Mouse (Mus musculus) kidney, embryonic 14.5 days (tissue): ENCODE measurements around the gene Mcm10. TPM values are rescaled to one million over a fixed set of nuclear protein-coding genes. Genes with fewer than 3 reads are reported as not detected.

Source experiments
- ATAC-seq: fragments of 200-750 bp; cut with Nextera tagmentation; 2 replicates; pipeline ENCODE4 v1.8.0; 2017; ENCODE audit warnings: moderate number of reproducible peaks, mild to moderate bottlenecking, moderate TSS enrichment, moderate library complexity; ENCODE audit not compliant: low FRiP score, low TSS enrichment
- H3K27ac ChIP-seq: fragments of 300-500 bp; sonication (generic); 2 replicates; pipeline ENCODE4 v1.5.1; 2014; ENCODE audit warnings: low read depth, mild to moderate bottlenecking, low read length, moderate library complexity, mixed read lengths
- H3K27me3 ChIP-seq: fragments of 300-500 bp; sonication (generic); 2 replicates; pipeline ENCODE4 v1.6.1; 2014; ENCODE audit warnings: mild to moderate bottlenecking, low read length; ENCODE audit not compliant: control insufficient read depth, insufficient read depth
- H3K36me3 ChIP-seq: fragments of 300-500 bp; sonication (generic); 2 replicates; pipeline ENCODE4 v1.6.1; 2014; ENCODE audit warnings: low read length, mixed read lengths; ENCODE audit not compliant: control insufficient read depth, insufficient read depth
- H3K4me1 ChIP-seq: fragments of 300-500 bp; sonication (generic); 2 replicates; pipeline ENCODE4 v1.6.1; 2014; ENCODE audit warnings: low read length, mixed read lengths; ENCODE audit not compliant: control insufficient read depth, insufficient read depth
- H3K4me2 ChIP-seq: fragments of 300-500 bp; sonication (generic); replicated peaks from 2 replicates; pipeline ENCODE4 v1.6.1; 2014; ENCODE audit warnings: low read depth, mild to moderate bottlenecking, low read length
- H3K4me3 ChIP-seq: fragments of 300-500 bp; sonication (generic); 2 replicates; pipeline ENCODE4 v1.5.1; 2014; ENCODE audit warnings: mild to moderate bottlenecking, low read length
- H3K9ac ChIP-seq: fragments of 300-500 bp; sonication (generic); 2 replicates; pipeline ENCODE4 v1.6.1; 2014; ENCODE audit warnings: low read depth, mild to moderate bottlenecking, low read length, moderate library complexity
- H3K9me3 ChIP-seq: fragments of 300-500 bp; sonication (generic); 2 replicates; pipeline ENCODE4 v1.6.1; 2016; ENCODE audit warnings: low read length; ENCODE audit not compliant: control insufficient read depth
- WGBS: fragments of 180-500 bp; shearing (Covaris S2); extraction: QIAGEN DNeasy Blood & Tissue Kit; methylation state at CpG from one replicate; pipeline ENCODE4 v1.1.7; 2014; 5-methylcytosine and 5-hydroxymethylcytosine counted together
- polyA plus RNA-seq: library from polyadenylated mRNA; unstranded; fragments of >200 nt; fragmentation: Nextera tagmentation; extraction: Ambion mirVana; gene quantifications from 2 replicates; pipeline ENCODE4 v1.2.1, GENCODE M21; 2014

The Mcm10 gene
- polyA plus RNA-seq, 1 experiment from 2014 or later, result 46.4 TPM

DNA sequence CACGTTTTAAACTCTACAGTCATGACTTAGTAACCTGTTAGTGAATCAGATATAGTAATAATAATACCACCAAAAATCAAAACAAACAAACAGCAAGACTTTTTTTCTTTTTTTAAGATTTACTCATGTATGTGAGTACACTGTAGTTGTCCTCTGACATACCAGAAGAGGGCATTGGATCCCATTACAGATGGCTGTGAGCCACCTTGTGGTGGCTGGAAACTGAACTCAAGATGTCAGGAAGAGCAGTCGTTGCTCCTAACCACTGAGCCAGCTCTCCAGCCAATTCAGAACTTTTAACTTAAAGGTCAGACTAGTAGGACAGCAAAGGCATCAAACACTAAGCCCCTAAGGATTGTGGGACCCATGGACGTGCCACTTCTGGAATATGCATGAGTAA is 13.7 kb downstream of the Mcm10 start:
- Histone ChIP-seq H3K9ac (no peak overlapping the region), H3K27me3 (no peaks in the 10 kb centered on the region), H3K9me3 (no peaks in the 10 kb centered on the region), H3K4me1 (no peaks in the 10 kb centered on the region), H3K27ac (no peak overlapping the region), H3K36me3 (peaks cover 76% of the 10 kb centered on the region), H3K4me2 (no peak overlapping the region), H3K4me3 (no peak overlapping the region)
- no peak for ATAC-seq
- WGBS, result 79% methylated on average over 3 of the region's 3 CpGs

DNA sequence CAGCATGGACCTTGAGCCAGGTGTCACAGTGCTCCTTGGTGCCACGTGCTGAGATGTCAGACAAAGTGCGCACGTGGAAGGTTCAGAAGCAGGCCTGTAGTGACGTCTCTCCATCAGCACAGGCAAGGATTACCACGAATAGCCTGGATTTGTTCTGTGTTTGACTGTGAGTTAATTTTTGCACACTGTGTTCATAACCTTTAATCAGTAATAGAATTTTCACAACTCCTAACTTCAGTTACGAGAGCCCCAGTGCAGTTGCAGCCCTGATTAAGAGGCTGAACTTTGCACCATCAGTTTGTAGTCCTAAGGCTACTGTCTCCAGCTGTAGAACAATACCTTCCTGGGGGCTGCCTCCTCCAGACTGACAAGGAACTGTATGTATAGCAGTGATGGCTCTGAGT is 16.2 kb downstream of the Mcm10 start:
- Histone ChIP-seq H3K9me3 (no peaks in the 10 kb centered on the region), H3K4me2 (no peak overlapping the region), H3K9ac (no peak overlapping the region), H3K4me1 (no peaks in the 10 kb centered on the region), H3K27ac (no peak overlapping the region), H3K27me3 (no peaks in the 10 kb centered on the region), H3K4me3 (no peak overlapping the region), H3K36me3 (peaks cover 82% of the 10 kb centered on the region)
- no peak for ATAC-seq
- WGBS, result 93% methylated on average over 6 of the region's 6 CpGs

DNA sequence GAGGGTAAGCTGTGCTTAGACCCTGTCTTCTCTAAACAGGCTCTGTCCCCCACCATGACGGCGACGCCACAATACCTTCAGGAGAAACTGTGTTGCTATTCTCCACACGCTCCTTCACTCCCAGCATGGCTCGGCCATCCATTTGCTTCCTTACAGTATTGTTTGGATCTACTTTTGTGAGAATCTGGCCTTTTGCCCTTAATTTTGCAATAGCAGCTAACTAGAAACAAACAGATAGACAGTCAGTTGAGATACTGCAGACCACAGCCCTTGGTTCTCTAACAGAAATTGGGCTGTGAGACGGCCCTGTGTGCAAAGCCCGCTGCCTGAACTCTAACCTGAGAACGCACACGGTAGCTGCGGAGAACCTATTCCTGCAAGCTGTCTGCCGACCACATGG is 16.9 kb downstream of the Mcm10 start:
- no peak overlapping the region for H3K9ac ChIP-seq
- no peaks in the 10 kb centered on the region for H3K27me3 ChIP-seq
- no peak for ATAC-seq
- no peaks in the 10 kb centered on the region for H3K9me3 ChIP-seq
- no peak overlapping the region for H3K4me2 ChIP-seq
- no peak overlapping the region for H3K27ac ChIP-seq
- WGBS, result 96% methylated on average over 11 of the region's 11 CpGs
- peaks cover 82% of the 10 kb centered on the region for H3K36me3 ChIP-seq
- no peaks in the 10 kb centered on the region for H3K4me1 ChIP-seq
- no peak overlapping the region for H3K4me3 ChIP-seq

DNA sequence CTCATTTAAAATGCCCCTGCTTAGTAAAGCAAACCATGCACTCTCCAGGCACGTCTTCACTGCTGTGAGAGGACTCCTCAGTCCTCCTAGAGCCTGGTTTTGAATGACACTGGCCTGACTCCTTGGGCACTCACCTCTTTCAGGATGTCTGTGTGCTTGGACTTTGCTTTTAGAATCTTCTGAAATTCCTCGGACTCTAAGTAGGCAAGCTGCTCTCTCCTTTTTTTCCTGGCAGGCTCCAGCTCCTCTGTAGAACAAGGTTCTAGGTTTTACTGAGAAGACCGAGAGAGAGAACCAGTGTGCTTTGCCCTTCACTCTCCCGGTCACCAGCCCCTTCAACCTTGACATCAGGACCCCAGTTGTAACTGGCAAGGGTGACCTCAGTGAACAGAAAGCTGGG is 18.2 kb downstream of the Mcm10 start:
- Histone ChIP-seq H3K4me1 (no peaks in the 10 kb centered on the region), H3K9me3 (no peaks in the 10 kb centered on the region), H3K36me3 (peaks cover 75% of the 10 kb centered on the region), H3K9ac (no peak overlapping the region), H3K4me2 (no peak overlapping the region), H3K27me3 (no peaks in the 10 kb centered on the region), H3K4me3 (no peak overlapping the region), H3K27ac (no peak overlapping the region)
- WGBS, result 90% methylated on average over 4 of the region's 4 CpGs
- ATAC-seq, result no peak

DNA sequence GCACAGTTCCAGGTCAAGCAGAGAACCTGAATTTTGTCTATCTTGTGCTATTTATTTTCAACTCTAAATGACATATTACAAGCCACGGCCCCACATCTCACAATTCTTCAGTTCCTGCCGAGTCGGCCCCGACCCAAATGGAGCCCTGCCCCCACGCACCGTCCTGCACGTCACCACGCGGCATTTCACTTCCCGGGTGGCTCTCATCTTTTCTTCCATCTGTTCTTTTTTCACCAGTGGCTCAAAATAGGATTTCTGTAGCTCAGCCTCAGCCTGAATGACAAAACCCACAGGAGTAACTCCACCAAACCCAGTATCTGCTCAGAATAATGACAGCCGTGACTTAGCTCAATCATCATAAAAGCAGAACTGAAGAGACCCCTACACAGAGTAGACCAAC is 19.0 kb downstream of the Mcm10 start:
- Histone ChIP-seq H3K27ac (no peak overlapping the region), H3K36me3 (peaks cover 69% of the 10 kb centered on the region), H3K4me1 (no peaks in the 10 kb centered on the region), H3K4me3 (no peak overlapping the region), H3K27me3 (no peaks in the 10 kb centered on the region), H3K9me3 (no peaks in the 10 kb centered on the region), H3K9ac (no peak overlapping the region), H3K4me2 (no peak overlapping the region)
- ATAC-seq, result no peak
- WGBS, result 92% methylated on average over 11 of the region's 11 CpGs

DNA sequence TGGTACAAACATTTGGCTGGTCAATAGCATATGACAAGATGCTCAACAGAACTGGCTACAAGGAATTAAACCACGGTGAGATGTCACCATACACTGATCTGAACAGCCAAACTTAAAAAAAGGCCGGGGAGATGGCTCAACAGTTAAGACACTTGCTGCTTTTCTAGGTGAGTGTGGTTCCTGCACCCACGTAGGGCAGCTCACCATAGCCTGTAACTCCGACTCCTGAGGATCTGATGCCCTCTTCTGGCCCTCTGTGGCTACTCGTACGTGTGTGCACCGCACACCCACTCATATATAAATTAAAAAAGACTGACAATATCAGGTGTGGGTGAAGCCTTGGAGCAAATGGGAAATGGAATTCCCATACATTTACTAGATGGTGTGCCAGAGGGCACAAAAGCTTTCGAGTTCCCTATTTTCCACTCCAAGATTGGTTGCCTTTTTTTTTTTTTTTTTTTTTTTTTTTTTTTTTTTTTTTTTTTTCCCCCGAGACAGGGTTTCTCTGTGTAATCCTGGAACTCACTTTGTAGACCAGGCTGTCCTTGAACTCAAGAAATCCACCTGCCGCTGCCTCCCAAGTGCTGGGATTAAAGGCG is 23.7 kb downstream of the Mcm10 start:
- no peak overlapping the region for H3K4me3 ChIP-seq
- no peak overlapping the region for H3K9ac ChIP-seq
- H3K27ac ChIP-seq, result no peak overlapping the region
- no peak for ATAC-seq
- 83% methylated on average over 11 of the region's 11 CpGs for WGBS
- no peaks in the 10 kb centered on the region for H3K27me3 ChIP-seq
- no peak overlapping the region for H3K4me2 ChIP-seq
- H3K36me3 ChIP-seq, result peaks cover 31% of the 10 kb centered on the region
- H3K9me3 ChIP-seq, result no peaks in the 10 kb centered on the region
- no peaks in the 10 kb centered on the region for H3K4me1 ChIP-seq

DNA sequence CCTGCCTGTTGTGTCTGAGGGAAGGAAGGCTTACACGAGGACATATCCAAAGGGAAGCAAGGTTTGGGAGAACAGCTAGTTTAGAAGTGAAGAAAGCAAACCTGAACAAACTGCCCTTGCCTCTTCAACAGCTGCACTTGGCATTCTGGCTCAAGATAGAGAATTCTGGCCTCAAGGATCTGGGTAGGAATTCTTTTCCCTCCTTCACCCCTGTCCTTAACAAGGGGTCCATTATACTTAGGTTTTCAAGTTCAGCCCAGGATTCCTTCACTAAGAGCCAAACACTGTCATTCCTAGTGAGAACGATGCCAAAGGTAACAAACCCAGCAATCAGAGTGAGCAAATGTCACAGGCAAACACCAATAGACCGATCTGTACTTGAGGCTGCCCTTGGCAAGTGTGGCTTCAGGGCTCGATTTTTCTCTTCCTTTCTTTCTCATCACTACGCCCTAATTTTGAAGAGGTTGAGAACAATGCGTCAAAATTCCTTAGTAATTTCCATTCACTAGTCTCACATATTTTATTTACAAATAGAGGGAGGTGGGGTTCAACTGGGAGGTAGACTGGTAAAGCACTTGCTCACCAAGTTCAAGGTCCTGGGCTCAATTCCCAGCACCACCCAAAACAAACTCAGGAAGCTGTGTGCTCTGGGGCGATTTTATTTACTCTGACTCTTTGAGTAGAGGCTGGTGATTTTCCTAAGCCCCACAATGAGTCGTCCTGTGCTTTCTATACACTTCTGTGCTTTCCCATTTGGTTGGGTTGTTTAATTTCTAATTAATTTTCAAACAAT is 25.0 kb downstream of the Mcm10 start:
- H3K27me3 ChIP-seq, result no peaks in the 10 kb centered on the region
- H3K9me3 ChIP-seq, result no peaks in the 10 kb centered on the region
- peaks cover 21% of the 10 kb centered on the region for H3K36me3 ChIP-seq
- no peak for ATAC-seq
- no peak overlapping the region for H3K4me3 ChIP-seq
- H3K27ac ChIP-seq, result no peak overlapping the region
- no peak overlapping the region for H3K9ac ChIP-seq
- 81% methylated on average over 8 of the region's 8 CpGs for WGBS
- H3K4me1 ChIP-seq, result no peaks in the 10 kb centered on the region
- no peak overlapping the region for H3K4me2 ChIP-seq

DNA sequence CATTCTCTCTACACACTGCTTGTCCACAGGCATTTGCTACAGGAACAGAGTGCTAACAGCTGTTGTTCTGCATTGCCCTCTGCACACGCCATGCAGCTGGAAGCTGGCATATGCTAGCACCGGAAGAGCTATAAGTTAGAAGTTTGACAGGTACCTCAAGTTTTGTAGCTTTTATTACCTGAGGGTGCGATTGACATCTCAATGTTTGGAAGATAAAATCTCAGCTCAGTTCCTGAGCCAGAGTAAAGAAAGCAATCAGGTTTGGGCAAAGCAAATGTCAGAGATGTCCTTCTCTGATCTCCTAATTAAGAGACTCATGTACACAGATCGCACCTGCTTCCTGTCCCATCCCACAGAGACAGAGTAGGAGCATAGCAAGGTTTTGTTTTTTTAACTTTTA is 25.8 kb downstream of the Mcm10 start:
- no peak overlapping the region for H3K27ac ChIP-seq
- WGBS, result 59% methylated on average over 4 of the region's 4 CpGs
- no peak for ATAC-seq

DNA sequence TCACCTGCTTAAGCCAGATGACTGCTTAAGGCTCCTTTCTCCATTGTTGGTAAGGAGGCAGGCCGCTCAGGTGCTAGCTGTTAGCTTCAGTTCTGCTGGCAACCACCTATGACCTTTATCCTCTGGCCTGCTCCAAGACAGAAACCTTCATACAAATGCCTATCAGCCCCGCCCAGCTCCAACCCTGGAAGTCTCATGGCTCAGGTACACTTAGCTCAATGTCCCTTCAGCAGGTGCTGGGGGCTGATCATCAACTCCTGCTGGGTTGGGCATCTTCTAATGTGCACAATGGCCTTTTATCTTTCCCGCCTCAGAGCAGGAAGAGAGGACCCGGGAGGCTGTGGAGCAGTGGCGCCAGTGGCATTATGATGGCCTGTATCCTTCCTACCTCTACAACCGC is 27.6 kb downstream of the Mcm10 start:
- no peak for ATAC-seq
- Histone ChIP-seq H3K27ac (no peak overlapping the region), H3K9ac (no peak overlapping the region), H3K9me3 (no peaks in the 10 kb centered on the region), H3K4me3 (no peak overlapping the region), H3K4me2 (no peak overlapping the region), H3K4me1 (no peaks in the 10 kb centered on the region), H3K27me3 (no peaks in the 10 kb centered on the region), H3K36me3 (no peaks in the 10 kb centered on the region)
- WGBS, result 82% methylated on average over 6 of the region's 6 CpGs

More for the DNA sequence above, 25.8 kb downstream of the Mcm10 start:
- H3K4me3 ChIP-seq, result no peak overlapping the region
- no peak overlapping the region for H3K9ac ChIP-seq
- no peaks in the 10 kb centered on the region for H3K27me3 ChIP-seq
- H3K36me3 ChIP-seq, result peaks cover 15% of the 10 kb centered on the region
- H3K4me1 ChIP-seq, result no peaks in the 10 kb centered on the region
- no peaks in the 10 kb centered on the region for H3K9me3 ChIP-seq
- H3K4me2 ChIP-seq, result no peak overlapping the region
